Mouse (Mus musculus): ENCODE measurements around the gene Ston2. TPM values are rescaled to one million over a fixed set of nuclear protein-coding genes. Genes with fewer than 3 reads are reported as not detected.

Ston2 gene
- polyA plus RNA-seq, 1 experiment from 2014 or later = 13.7 TPM

GRCm38 (mm10) chr12:91643221-91643620, 145.0 kb downstream of the Ston2 start:
- 63% methylated on average over 7 of the region's 7 CpGs for WGBS
- DNase-seq (ENCODE audit: low spot score) (no peak), ATAC-seq (replicated peaks; ENCODE audit: low FRiP score) (no peak)
- peaks cover 8% of the 10 kb centered on the region for H3K36me3 ChIP-seq (ENCODE audit: control insufficient read depth, insufficient read depth, low read length)
- no peak overlapping the region for H3K4me2 ChIP-seq (ENCODE audit: low read depth, low read length, severe bottlenecking)
- H3K4me3 ChIP-seq (ENCODE audit: low read depth, low read length) = no peak overlapping the region
- H3K27me3 ChIP-seq (ENCODE audit: control insufficient read depth, insufficient read depth, low read length) = no peaks in the 10 kb centered on the region
- H3K9me3 ChIP-seq (ENCODE audit: control insufficient read depth, low read length) = no peaks in the 10 kb centered on the region
- no peak overlapping the region for H3K27ac ChIP-seq (ENCODE audit: low read depth, low read length)
- H3K9ac ChIP-seq (ENCODE audit: low read length) = no peak overlapping the region
- peaks cover 5% of the 10 kb centered on the region; the same call in 1 of the 2 replicates for H3K4me1 ChIP-seq (replicated peaks; ENCODE audit: control insufficient read depth, insufficient read depth, low read length)

GRCm38 (mm10) chr12:91642426-91643093, 145.6 kb downstream of the Ston2 start:
- Histone ChIP-seq H3K9me3 (ENCODE audit: control insufficient read depth, low read length) (no peaks in the 10 kb centered on the region), H3K9ac (ENCODE audit: low read length) (no peak overlapping the region), H3K27me3 (ENCODE audit: control insufficient read depth, insufficient read depth, low read length) (no peaks in the 10 kb centered on the region), H3K4me3 (ENCODE audit: low read depth, low read length) (no peak overlapping the region), H3K4me1 (replicated peaks; ENCODE audit: control insufficient read depth, insufficient read depth, low read length) (peaks cover 5% of the 10 kb centered on the region; the same call in 1 of the 2 replicates), H3K27ac (ENCODE audit: low read depth, low read length) (peak overlapping the region; percentile 61), H3K4me2 (ENCODE audit: low read depth, low read length, severe bottlenecking) (no peak overlapping the region), H3K36me3 (ENCODE audit: control insufficient read depth, insufficient read depth, low read length) (peaks cover 1% of the 10 kb centered on the region; the same call in 1 of the 2 replicates)
- 78% methylated on average over 12 of the region's 12 CpGs for WGBS
- ATAC-seq (replicated peaks; ENCODE audit: low FRiP score) (0 out of 2 replicates have a peak, but pooled peaks have one; percentile 8), DNase-seq (ENCODE audit: low spot score) (no peak)

GRCm38 (mm10) chr12:91641631-91642141, 146.5 kb downstream of the Ston2 start:
- ATAC-seq (replicated peaks; ENCODE audit: low FRiP score) = peak; percentile 83
- peak; percentile 72 for DNase-seq (ENCODE audit: low spot score)
- Histone ChIP-seq H3K4me3 (ENCODE audit: low read depth, low read length) (no peak overlapping the region), H3K4me1 (replicated peaks; ENCODE audit: control insufficient read depth, insufficient read depth, low read length) (peaks cover 5% of the 10 kb centered on the region; the same call in 1 of the 2 replicates), H3K9ac (ENCODE audit: low read length) (peak overlapping the region; percentile 9; the same call in 1 of the 2 replicates), H3K4me2 (ENCODE audit: low read depth, low read length, severe bottlenecking) (peak overlapping the region; percentile 49), H3K27ac (ENCODE audit: low read depth, low read length) (peak overlapping the region; percentile 61), H3K36me3 (ENCODE audit: control insufficient read depth, insufficient read depth, low read length) (no peaks in the 10 kb centered on the region), H3K27me3 (ENCODE audit: control insufficient read depth, insufficient read depth, low read length) (no peaks in the 10 kb centered on the region), H3K9me3 (ENCODE audit: control insufficient read depth, low read length) (no peaks in the 10 kb centered on the region)
- WGBS = 6% methylated on average over 13 of the region's 13 CpGs

GRCm38 (mm10) chr12:91641133-91641532, 147.1 kb downstream of the Ston2 start:
- DNase-seq (ENCODE audit: low spot score) (no peak), ATAC-seq (replicated peaks; ENCODE audit: low FRiP score) (peak; percentile 22)
- Histone ChIP-seq H3K4me2 (ENCODE audit: low read depth, low read length, severe bottlenecking) (peak overlapping the region; percentile 49; the same call in 1 of the 2 replicates), H3K4me1 (replicated peaks; ENCODE audit: control insufficient read depth, insufficient read depth, low read length) (peaks cover 5% of the 10 kb centered on the region; the same call in 1 of the 2 replicates), H3K36me3 (ENCODE audit: control insufficient read depth, insufficient read depth, low read length) (no peaks in the 10 kb centered on the region), H3K27me3 (ENCODE audit: control insufficient read depth, insufficient read depth, low read length) (no peaks in the 10 kb centered on the region), H3K4me3 (ENCODE audit: low read depth, low read length) (no peak overlapping the region), H3K27ac (ENCODE audit: low read depth, low read length) (peak overlapping the region; percentile 61; the same call in 1 of the 2 replicates), H3K9ac (ENCODE audit: low read length) (no peak overlapping the region), H3K9me3 (ENCODE audit: control insufficient read depth, low read length) (no peaks in the 10 kb centered on the region)
- WGBS = 43% methylated on average over 7 of the region's 7 CpGs

GRCm38 (mm10) chr12:91640712-91641111, 147.5 kb downstream of the Ston2 start:
- no peak overlapping the region for H3K27ac ChIP-seq (ENCODE audit: low read depth, low read length)
- 57% methylated on average over 7 of the region's 7 CpGs for WGBS
- no peaks in the 10 kb centered on the region for H3K27me3 ChIP-seq (ENCODE audit: control insufficient read depth, insufficient read depth, low read length)
- peaks cover 5% of the 10 kb centered on the region; the same call in 1 of the 2 replicates for H3K4me1 ChIP-seq (replicated peaks; ENCODE audit: control insufficient read depth, insufficient read depth, low read length)
- H3K9me3 ChIP-seq (ENCODE audit: control insufficient read depth, low read length) = no peaks in the 10 kb centered on the region
- no peak for ATAC-seq (replicated peaks; ENCODE audit: low FRiP score)
- no peak overlapping the region for H3K4me3 ChIP-seq (ENCODE audit: low read depth, low read length)
- H3K4me2 ChIP-seq (ENCODE audit: low read depth, low read length, severe bottlenecking) = no peak overlapping the region
- DNase-seq (ENCODE audit: low spot score) = peak; percentile 61
- H3K9ac ChIP-seq (ENCODE audit: low read length) = no peak overlapping the region
- H3K36me3 ChIP-seq (ENCODE audit: control insufficient read depth, insufficient read depth, low read length) = no peaks in the 10 kb centered on the region

- ATAC-seq (replicated peaks; ENCODE audit: low FRiP score) (no peak), DNase-seq (ENCODE audit: low spot score) (no peak)
- Histone ChIP-seq H3K4me3 (ENCODE audit: low read depth, low read length) (no peak overlapping the region), H3K4me2 (ENCODE audit: low read depth, low read length, severe bottlenecking) (no peak overlapping the region), H3K27me3 (ENCODE audit: control insufficient read depth, insufficient read depth, low read length) (no peaks in the 10 kb centered on the region), H3K4me1 (replicated peaks; ENCODE audit: control insufficient read depth, insufficient read depth, low read length) (peaks cover 5% of the 10 kb centered on the region; the same call in 1 of the 2 replicates), H3K9me3 (ENCODE audit: control insufficient read depth, low read length) (peaks cover under 1% of the 10 kb centered on the region; the same call in 1 of the 2 replicates), H3K27ac (ENCODE audit: low read depth, low read length) (no peak overlapping the region), H3K9ac (ENCODE audit: low read length) (no peak overlapping the region), H3K36me3 (ENCODE audit: control insufficient read depth, insufficient read depth, low read length) (no peaks in the 10 kb centered on the region; the same call in 1 of the 2 replicates)
- 90% methylated on average over 3 of the region's 3 CpGs for WGBS
Observed at GRCm38 (mm10) chr12:91638351-91638750, 149.8 kb downstream of the Ston2 start.

- Histone ChIP-seq H3K4me1 (replicated peaks; ENCODE audit: control insufficient read depth, insufficient read depth, low read length) (peaks cover 3% of the 10 kb centered on the region; the same call in 1 of the 2 replicates), H3K4me3 (ENCODE audit: low read depth, low read length) (no peak overlapping the region), H3K4me2 (ENCODE audit: low read depth, low read length, severe bottlenecking) (no peak overlapping the region), H3K9ac (ENCODE audit: low read length) (no peak overlapping the region), H3K27ac (ENCODE audit: low read depth, low read length) (no peak overlapping the region), H3K27me3 (ENCODE audit: control insufficient read depth, insufficient read depth, low read length) (no peaks in the 10 kb centered on the region), H3K9me3 (ENCODE audit: control insufficient read depth, low read length) (peaks cover 4% of the 10 kb centered on the region; the same call in 1 of the 2 replicates), H3K36me3 (ENCODE audit: control insufficient read depth, insufficient read depth, low read length) (no peaks in the 10 kb centered on the region; the same call in 1 of the 2 replicates)
- 85% methylated on average over 12 of the region's 12 CpGs for WGBS
- DNase-seq (ENCODE audit: low spot score) = no peak
- ATAC-seq (replicated peaks; ENCODE audit: low FRiP score) = no peak
Observed at GRCm38 (mm10) chr12:91637136-91637909, 150.9 kb downstream of the Ston2 start.

GRCm38 (mm10) chr12:91626482-91626881, 161.7 kb downstream of the Ston2 start:
- ATAC-seq (replicated peaks; ENCODE audit: low FRiP score) (no peak), DNase-seq (ENCODE audit: low spot score) (no peak)
- Histone ChIP-seq H3K9ac (ENCODE audit: low read length) (no peak overlapping the region), H3K36me3 (ENCODE audit: control insufficient read depth, insufficient read depth, low read length) (no peaks in the 10 kb centered on the region), H3K9me3 (ENCODE audit: control insufficient read depth, low read length) (no peaks in the 10 kb centered on the region), H3K27me3 (ENCODE audit: control insufficient read depth, insufficient read depth, low read length) (no peaks in the 10 kb centered on the region), H3K4me3 (ENCODE audit: low read depth, low read length) (no peak overlapping the region), H3K4me2 (ENCODE audit: low read depth, low read length, severe bottlenecking) (no peak overlapping the region), H3K4me1 (replicated peaks; ENCODE audit: control insufficient read depth, insufficient read depth, low read length) (no peaks in the 10 kb centered on the region), H3K27ac (ENCODE audit: low read depth, low read length) (no peak overlapping the region)
- 84% methylated on average over 5 of the region's 5 CpGs for WGBS
